In the genomic region with DNA sequence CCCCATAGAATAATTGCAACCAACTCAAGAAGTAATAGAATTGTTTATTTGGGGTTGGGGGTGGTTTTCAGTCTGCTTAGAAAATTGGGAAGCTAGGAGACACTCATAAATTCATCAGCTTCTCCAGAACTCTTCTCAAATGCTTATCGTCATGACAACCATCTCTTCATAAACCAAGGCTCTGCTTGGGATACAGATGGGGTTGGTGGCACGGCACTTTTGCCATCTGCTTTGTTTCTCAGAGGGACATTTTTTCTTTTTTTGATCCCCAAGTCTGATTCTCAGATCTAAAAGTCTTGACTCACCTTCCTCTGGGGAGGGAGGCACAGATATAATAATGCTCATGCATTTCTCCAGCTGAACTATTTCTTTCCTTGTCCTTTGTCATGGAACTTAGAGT, we compare ENCODE assay signal across 17 mouse cellular contexts.
DNase-seq lines count a peak whose midpoint lies in the region; ATAC-seq and TF ChIP-seq lines count a peak whose summit lies in the region.
"Had no signal": no experiment of that assay in that cellular context is flagged by ENCODE, and none has a peak within 500 bp of the region (broad histone marks: within the 10 kb centered on the region; RNA-seq: fewer than 3 reads in every experiment).

No protein-coding gene starts in this region.

- H3K4me1 ChIP-seq in forebrain, embryonic 14.5 days (ENCODE audit: control insufficient read depth, insufficient read depth, low read length) = no peaks in the 10 kb centered on the region
- no peaks in the 10 kb centered on the region for H3K4me1 ChIP-seq in forebrain, embryonic 12.5 days
- H3K4me1 ChIP-seq in liver, postnatal 0 days (ENCODE audit: insufficient read depth) = no peaks in the 10 kb centered on the region
- H3K4me1 ChIP-seq: heart, embryonic 10.5 days; liver, embryonic 13.5 days had no signal

- H3K9ac ChIP-seq in forebrain, embryonic 14.5 days (ENCODE audit: low read length) = no peak overlapping the region
- H3K9ac ChIP-seq in forebrain, embryonic 12.5 days = no peak overlapping the region
- no peak overlapping the region for H3K9ac ChIP-seq in liver, postnatal 0 days (replicated peaks)
- H3K9ac ChIP-seq: liver, embryonic 13.5 days had no signal

- H3K27ac ChIP-seq in forebrain, embryonic 14.5 days (ENCODE audit: low read depth, low read length) = no peak overlapping the region
- no peak overlapping the region for H3K27ac ChIP-seq in forebrain, embryonic 12.5 days
- H3K27ac ChIP-seq in liver, postnatal 0 days (ENCODE audit: low read depth) = no peak overlapping the region
- H3K27ac ChIP-seq: gastrocnemius, adult 2 months; heart, embryonic 10.5 days; kidney, postnatal 0 days; liver, embryonic 13.5 days had no signal

- no peak overlapping the region for H3K4me2 ChIP-seq in forebrain, embryonic 14.5 days (ENCODE audit: low read length)
- no peak overlapping the region for H3K4me2 ChIP-seq in forebrain, embryonic 12.5 days
- H3K4me2 ChIP-seq in liver, postnatal 0 days (ENCODE audit: low read depth, low read length) = no peak overlapping the region
- H3K4me2 ChIP-seq: liver, embryonic 13.5 days had no signal

- no peaks in the 10 kb centered on the region for H3K9me3 ChIP-seq in forebrain, embryonic 14.5 days (replicated peaks; ENCODE audit: control insufficient read depth, low read length)
- no peaks in the 10 kb centered on the region for H3K9me3 ChIP-seq in forebrain, embryonic 12.5 days
- no peaks in the 10 kb centered on the region for H3K9me3 ChIP-seq in liver, postnatal 0 days (ENCODE audit: low read length)
- H3K9me3 ChIP-seq: heart, embryonic 10.5 days; liver, embryonic 13.5 days had no signal

- intact Hi-C loops in left cerebral cortex, postnatal 4 days (cut with DNase I) = no loop called here

- no peak for ATAC-seq in forebrain, embryonic 14.5 days
- no peak for ATAC-seq in forebrain, embryonic 12.5 days (ENCODE audit: low FRiP score)
- ATAC-seq in erythroid progenitor cell, adult 5-6 weeks (replicated peaks; ENCODE audit: low FRiP score, poor library complexity, severe bottlenecking) = no peak
- ATAC-seq in liver, postnatal 0 days = no peak
- ATAC-seq: inflammation-experienced regulatory T-cells, adult 6 months had no signal

- no peaks in the 10 kb centered on the region for H3K36me3 ChIP-seq in forebrain, embryonic 14.5 days (ENCODE audit: control insufficient read depth, insufficient read depth, low read length)
- no peaks in the 10 kb centered on the region for H3K36me3 ChIP-seq in forebrain, embryonic 12.5 days (replicated peaks)
- no peaks in the 10 kb centered on the region for H3K36me3 ChIP-seq in liver, postnatal 0 days (replicated peaks; ENCODE audit: insufficient read depth, low read length)
- H3K36me3 ChIP-seq: heart, embryonic 10.5 days; liver, embryonic 13.5 days had no signal

- no peak overlapping the region for H3K4me3 ChIP-seq in forebrain, embryonic 14.5 days (ENCODE audit: low read depth, low read length)
- no peak overlapping the region for H3K4me3 ChIP-seq in forebrain, embryonic 12.5 days (replicated peaks)
- H3K4me3 ChIP-seq in liver, postnatal 0 days (ENCODE audit: low read depth, low read length) = no peak overlapping the region
- H3K4me3 ChIP-seq: gastrocnemius, adult 2 months; heart, embryonic 10.5 days; liver, embryonic 13.5 days had no signal

- no peaks in the 10 kb centered on the region for H3K27me3 ChIP-seq in forebrain, embryonic 14.5 days (replicated peaks; ENCODE audit: control insufficient read depth, insufficient read depth, low read length)
- no peaks in the 10 kb centered on the region for H3K27me3 ChIP-seq in forebrain, embryonic 12.5 days
- no peaks in the 10 kb centered on the region for H3K27me3 ChIP-seq in liver, postnatal 0 days (ENCODE audit: insufficient read depth, low read length)
- H3K27me3 ChIP-seq: liver, embryonic 13.5 days had no signal

- TF ChIP-seq EP300 in liver, postnatal 0 days (IDR thresholded peaks at IDR 0.05; ENCODE audit: low read depth) = no peak

- peak; percentile 38 for DNase-seq in forebrain, embryonic 14.5 days (ENCODE audit: low spot score)
- DNase-seq in brain, adult 2 months (ENCODE audit: low read depth, low spot score) = peak; percentile 77
- peak; percentile 40 to 48 for DNase-seq in layer of hippocampus, adult 8-10 months (ENCODE audit: low spot score in 2 of 2)
- peak; percentile 3 for DNase-seq in left cerebral cortex, postnatal 4 days
- no peak for DNase-seq in gastrocnemius, postnatal 10 days
- no peak for DNase-seq in liver, postnatal 0 days
- DNase-seq: adrenal gland, postnatal 14 days; gastrocnemius, adult 2 months; heart, postnatal 36 days; liver, embryonic 13.5 days; lung, postnatal 14 days; thymus, postnatal 4 days had no signal

- 67% methylated on average over 2 of the region's 2 CpGs for WGBS in forebrain, embryonic 14.5 days
- WGBS in forebrain, embryonic 12.5 days = 86% methylated on average over 2 of the region's 2 CpGs
- 68% methylated on average over 2 of the region's 2 CpGs for WGBS in liver, postnatal 0 days (ENCODE audit: insufficient replicate concordance)

- TF ChIP-seq CTCF in liver, postnatal 0 days (IDR thresholded peaks at IDR 0.05; ENCODE audit: low read depth) = no peak

Comparison
In these comparisons a context has a peak if more than half of its experiments do, and no peak if none do; other contexts are left out.
1. DNase-seq: peak in forebrain, embryonic 14.5 days (single experiment), brain, adult 2 months (single experiment), layer of hippocampus, adult 8-10 months (2 of 2) and left cerebral cortex, postnatal 4 days (single experiment); none in gastrocnemius, postnatal 10 days (single experiment) and liver, postnatal 0 days (single experiment).